In the genomic region with DNA sequence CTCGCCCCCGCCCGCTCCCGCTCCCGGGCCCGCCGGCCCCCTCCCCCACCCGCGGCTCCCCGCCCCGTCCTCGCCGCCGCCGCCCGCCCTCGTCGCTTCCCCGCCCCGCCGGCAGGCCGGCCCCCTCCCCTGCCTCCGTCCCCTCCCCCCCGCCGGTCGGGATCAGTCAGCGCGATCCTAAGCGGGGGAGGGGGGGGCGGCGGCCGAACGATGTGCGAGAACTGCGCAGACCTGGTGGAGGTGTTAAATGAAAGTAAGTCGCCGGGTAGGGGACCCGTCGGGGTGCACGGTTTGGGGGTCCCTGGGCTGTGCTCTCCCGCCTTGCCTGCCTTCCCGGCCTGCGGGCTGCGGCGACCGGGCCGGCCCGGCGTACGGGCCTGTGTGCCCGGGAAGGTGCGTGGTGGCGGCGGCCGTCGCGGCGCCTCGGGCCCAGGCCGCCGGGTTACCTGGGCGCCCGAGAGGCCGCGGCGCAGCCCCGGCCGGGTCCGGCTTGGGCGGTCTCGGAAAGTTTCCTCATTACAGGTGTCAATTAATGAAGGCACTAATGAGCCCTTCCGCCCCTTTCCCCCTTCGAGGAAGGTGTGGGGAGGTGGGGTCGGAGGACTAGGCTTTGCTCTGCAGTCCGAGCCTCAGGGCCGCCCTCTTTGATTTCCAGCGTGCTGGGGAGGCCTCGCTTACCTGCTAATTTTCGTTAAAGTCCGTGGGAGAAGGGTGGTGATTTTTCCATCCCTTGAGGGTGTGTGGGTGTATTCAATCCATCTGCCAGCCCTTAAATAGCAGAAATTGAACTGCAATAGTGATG, we compare ENCODE assay signal across 8 mouse cellular contexts. TPM values are rescaled to one million over a fixed set of nuclear protein-coding genes. Genes with fewer than 3 reads are reported as not detected.
DNase-seq lines count a peak whose midpoint lies in the region; ATAC-seq and TF ChIP-seq lines count a peak whose summit lies in the region.

A gene (plus strand): TSS at position 132 of the 802 bp plus-strand sequence.

- 0 out of 2 replicates have a peak, but pooled peaks cover 5% of the 10 kb centered on the region for H3K36me3 ChIP-seq in embryonic facial prominence, embryonic 14.5 days (ENCODE audit: control insufficient read depth, insufficient read depth, low read length)
- H3K36me3 ChIP-seq in liver, adult 2 months (ENCODE audit: control insufficient read depth, insufficient read depth, low read length): no peaks in the 10 kb centered on the region
- H3K36me3 ChIP-seq in myocyte (ENCODE audit: control insufficient read depth, insufficient read depth): no peaks in the 10 kb centered on the region

- peak within 1 kb of the TSS; percentile 71 for H3K4me2 ChIP-seq in embryonic facial prominence, embryonic 14.5 days (ENCODE audit: low read depth, low read length)
- peak within 1 kb of the TSS; percentile 89 for H3K4me2 ChIP-seq in myocyte (ENCODE audit: low read depth)

- WGBS in embryonic facial prominence, embryonic 14.5 days: 1% methylated on average over 19 of the region's 80 CpGs
- under 1% methylated on average over 49 of the region's 80 CpGs for WGBS in liver, adult 2 months

- H3K27ac ChIP-seq in embryonic facial prominence, embryonic 14.5 days (replicated peaks; ENCODE audit: low read depth, low read length): peak within 1 kb of the TSS; percentile 99
- H3K27ac ChIP-seq in liver, adult 2 months (replicated peaks; ENCODE audit: insufficient read depth, low read depth, low read length): peak within 1 kb of the TSS; percentile 92

- ATAC-seq in embryonic facial prominence, embryonic 14.5 days (ENCODE audit: low read depth): peak; percentile 42

- H3K27me3 ChIP-seq in embryonic facial prominence, embryonic 14.5 days (replicated peaks; ENCODE audit: control insufficient read depth, insufficient read depth, low read length): no peaks in the 10 kb centered on the region
- no peaks in the 10 kb centered on the region for H3K27me3 ChIP-seq in liver, adult 2 months (ENCODE audit: control insufficient read depth, insufficient read depth, low read length)
- no peaks in the 10 kb centered on the region for H3K27me3 ChIP-seq in myocyte (ENCODE audit: control insufficient read depth, insufficient read depth, insufficient read length)

- 0 out of 2 replicates have a peak, but pooled peaks have one; percentile 40 for TF ChIP-seq POLR2A in liver, adult 2 months (IDR thresholded peaks at IDR 0.05; ENCODE audit: extremely low read depth, insufficient read depth, low read length)
- no peak for TF ChIP-seq POLR2A in myocyte (IDR thresholded peaks at IDR 0.05; ENCODE audit: insufficient read length, low read depth)

- no peaks in the 10 kb centered on the region for H3K9me3 ChIP-seq in embryonic facial prominence, embryonic 14.5 days (ENCODE audit: control insufficient read depth, low read length)

- TF ChIP-seq CTCF in liver, adult 2 months (IDR thresholded peaks at IDR 0.05; ENCODE audit: low read depth, low read length): no peak

- peak; percentile 60 for DNase-seq in 416B (ENCODE audit: low read depth)
- peak; percentile 89 for DNase-seq in adrenal gland, postnatal 25 days
- peak; percentile 70 for DNase-seq in embryonic facial prominence, embryonic 14.5 days (ENCODE audit: low spot score)
- DNase-seq in heart, adult 8-10 months (ENCODE audit: low spot score): peak; percentile 30
- peak; percentile 72 for DNase-seq in kidney, adult 9 months
- peak; percentile 41 for DNase-seq in liver, adult 2 months (ENCODE audit: extremely low read depth, low read depth, low spot score)
- peak; percentile 72 to 86 for DNase-seq in spleen, postnatal 4 days (ENCODE audit: low spot score in 2 of 2)

- peak within 1 kb of the TSS; percentile 86 for H3ac ChIP-seq in myocyte (ENCODE audit: control insufficient read depth, insufficient read length)

- H3K9ac ChIP-seq in embryonic facial prominence, embryonic 14.5 days (ENCODE audit: low read depth, low read length): peak within 1 kb of the TSS; percentile 94
- H3K9ac ChIP-seq in liver, adult 2 months (ENCODE audit: low read depth, low read length): peak within 1 kb of the TSS; percentile 99

- peaks cover 8% of the 10 kb centered on the region for H3K4me1 ChIP-seq in embryonic facial prominence, embryonic 14.5 days (ENCODE audit: control insufficient read depth, insufficient read depth, low read length)
- H3K4me1 ChIP-seq in liver, adult 2 months (ENCODE audit: control insufficient read depth, insufficient read depth, low read length): peaks cover 17% of the 10 kb centered on the region

- H3K79me2 ChIP-seq in liver, adult 2 months (ENCODE audit: control insufficient read depth, insufficient read depth, low read length): peaks cover 21% of the 10 kb centered on the region; the same call in 1 of the 2 replicates
- peaks cover 51% of the 10 kb centered on the region for H3K79me2 ChIP-seq in myocyte (ENCODE audit: control insufficient read depth, insufficient read depth)

- peak within 1 kb of the TSS; percentile 97 for H3K4me3 ChIP-seq in embryonic facial prominence, embryonic 14.5 days (ENCODE audit: low read depth, low read length)
- peak within 1 kb of the TSS; percentile 99 for H3K4me3 ChIP-seq in liver, adult 2 months (ENCODE audit: insufficient read depth, low read depth, low read length)
- H3K4me3 ChIP-seq in myocyte: peak within 1 kb of the TSS; percentile 82

TF ChIP-seq in myocyte, 11 proteins besides CTCF, POLR2A, EP300 and RAD21:
- TF ChIP-seq REST (IDR thresholded peaks at IDR 0.05; ENCODE audit: insufficient read depth, insufficient read length) (no peak), E2F4 (IDR thresholded peaks at IDR 0.05; ENCODE audit: insufficient read depth) (no peak), MYOD1 (IDR thresholded peaks at IDR 0.05; ENCODE audit: control insufficient read depth in 1 of 3, insufficient read length in 2 of 3, low read depth in 2 of 3) (no peak), MAX (IDR thresholded peaks at IDR 0.05; ENCODE audit: low read depth) (no peak), TCF12 (IDR thresholded peaks at IDR 0.05; ENCODE audit: insufficient read depth, poor library complexity, severe bottlenecking) (no peak), CEBPB (IDR thresholded peaks at IDR 0.05; ENCODE audit: insufficient read depth, poor library complexity, severe bottlenecking) (no peak), USF1 (IDR thresholded peaks at IDR 0.05; ENCODE audit: low read depth) (no peak)
TF ChIP-seq in myocyte: peak in this region for 0.

RNA-seq across cellular contexts. Expression of the gene that starts here (rescaled TPM):
- 67.5 and 72.9 TPM in 2 replicates for total RNA-seq in adrenal gland, postnatal 25 days (2021)
- polyA plus RNA-seq in embryonic facial prominence, embryonic 14.5 days (2014; fragmentation: Nextera tagmentation; extraction: Ambion mirVana): 40.6 and 43.0 TPM in 2 replicates
- total RNA-seq in heart, adult 8-10 months (2022): 10 to 100 TPM; 34.8 to 41.3 (median 38.2) TPM
- 29.4 and 31.0 TPM in 2 replicates for total RNA-seq in liver, adult 2 months (2014; rRNA removed)
- polyA plus RNA-seq in liver, adult 2 months (2012; rRNA removed): 2.8 and 3.0 TPM in 2 replicates
- 7.2 TPM for polyA plus RNA-seq in myocyte (2012; fragmentation: generic; extraction: Trizol)

Comparison
In these comparisons a context has a peak if more than half of its experiments do, and no peak if none do; other contexts are left out.
1. Peak in every context shown above with its lines: DNase-seq, ATAC-seq, H3K4me3 ChIP-seq and H3K27ac ChIP-seq.
2. DNase-seq: peak in every context shown above with its lines; median percentile 89 in adrenal gland, postnatal 25 days; 79 in spleen, postnatal 4 days; 72 in kidney, adult 9 months; 70 in embryonic facial prominence, embryonic 14.5 days; 60 in 416B; 41 in liver, adult 2 months; 30 in heart, adult 8-10 months.